ENCODE assay signal across 8 mouse cellular contexts in the genomic region with DNA sequence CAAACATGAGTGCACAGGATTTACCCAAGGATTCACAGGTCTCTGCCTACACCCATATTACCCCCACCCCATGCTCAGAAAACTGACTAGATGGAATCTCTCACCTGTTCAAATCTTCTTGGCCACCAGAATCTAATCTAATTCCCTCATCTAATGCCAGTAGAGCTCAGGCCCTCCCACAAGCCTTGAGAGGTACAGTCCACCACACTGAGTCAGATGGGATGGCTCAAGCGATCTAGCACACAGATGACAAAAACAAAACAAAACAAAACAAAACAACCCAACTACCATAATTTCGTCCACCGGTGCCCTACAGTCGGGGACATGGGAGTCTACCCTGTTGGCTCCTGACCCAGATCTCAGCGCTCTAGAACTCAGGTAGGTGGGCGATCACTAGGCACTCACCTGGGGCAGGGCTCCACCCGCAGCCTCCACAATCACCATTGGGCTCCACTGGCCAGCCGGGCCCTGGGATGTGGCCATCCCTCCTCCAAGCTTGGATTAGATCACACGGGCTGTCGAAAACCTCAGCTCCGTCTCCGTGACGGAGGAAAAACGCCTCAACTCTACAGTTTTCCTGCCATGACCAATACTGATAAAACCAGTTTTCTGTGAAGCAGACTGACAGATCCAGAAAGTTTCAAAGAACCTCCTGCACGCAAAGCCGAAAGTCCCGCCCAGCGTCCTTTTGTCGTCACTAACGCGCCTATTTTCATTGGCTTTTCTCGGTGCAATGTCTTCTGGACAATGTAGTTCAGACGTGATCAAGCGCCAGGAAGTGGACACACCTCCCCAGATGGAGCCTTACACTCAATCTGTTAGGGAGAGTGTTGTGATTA. TPM values are rescaled to one million over a fixed set of nuclear protein-coding genes. Genes with fewer than 3 reads are reported as not detected.
DNase-seq lines count a peak whose midpoint lies in the region; ATAC-seq and TF ChIP-seq lines count a peak whose summit lies in the region.
"Not testable (repeated sequence)": the region's sequence is repeated elsewhere in the genome, so short reads cannot be mapped to it uniquely, and the experiment has no call there.

Zfp772 (minus strand) TSS at position 686 of the 839 bp plus-strand sequence.

- ATAC-seq in lung, postnatal 0 days = not testable (repeated sequence)

- WGBS in lung, postnatal 0 days = 3% methylated on average over 24 of the region's 24 CpGs

- peak; percentile 14 for DNase-seq in Muller cell, postnatal 12 days (ENCODE audit: inconsistent ontology term)
- DNase-seq in cerebellum, postnatal 36 days = peak; percentile 35 to 52
- peak; percentile 24 for DNase-seq in gastrocnemius, adult 2 months
- peak; percentile 59 for DNase-seq in induced T-regulatory cell, adult 2 months (ENCODE audit: low read depth)
- peak; percentile 48 to 55 for DNase-seq in layer of hippocampus, postnatal 36 days
- peak; percentile 40 for DNase-seq in lung, postnatal 0 days (ENCODE audit: low spot score)
- peak; percentile 7 for DNase-seq in ovary, postnatal 10 days (ENCODE audit: low spot score)
- DNase-seq in thymus, postnatal 36 days = peak; percentile 45 to 54

- H3K4me1 ChIP-seq in lung, postnatal 0 days (ENCODE audit: insufficient read depth, low read depth, low read length) = not testable (repeated sequence)

- not testable (repeated sequence) for TF ChIP-seq EP300 in lung, postnatal 0 days (IDR thresholded peaks at IDR 0.05)

- intact Hi-C loops in gastrocnemius, adult 2 months (cut with DNase I) = not testable (repeated sequence)

- H3K36me3 ChIP-seq in lung, postnatal 0 days (ENCODE audit: insufficient read depth, low read length) = not testable (repeated sequence)

- peak within 1 kb of the TSS; percentile 56 for H3K4me2 ChIP-seq in lung, postnatal 0 days (replicated peaks; ENCODE audit: low read depth, low read length)

- H3K9me3 ChIP-seq in lung, postnatal 0 days (ENCODE audit: low read length) = not testable (repeated sequence)

- peak within 1 kb of the TSS; percentile 54 for H3K27ac ChIP-seq in gastrocnemius, adult 2 months
- not testable (repeated sequence) for H3K27ac ChIP-seq in lung, postnatal 0 days (ENCODE audit: low read length)

- peak within 1 kb of the TSS; percentile 75 for H3K4me3 ChIP-seq in gastrocnemius, adult 2 months
- H3K4me3 ChIP-seq in lung, postnatal 0 days (ENCODE audit: low read depth, low read length) = peak within 1 kb of the TSS; percentile 39

- H3K27me3 ChIP-seq in lung, postnatal 0 days (replicated peaks; ENCODE audit: insufficient read depth, low read length) = not testable (repeated sequence)

- not testable (repeated sequence) for TF ChIP-seq CTCF in gastrocnemius, adult 2 months (IDR thresholded peaks at IDR 0.05); lung, postnatal 0 days (IDR thresholded peaks at IDR 0.05)

- peak within 1 kb of the TSS; percentile 39; the same call in 1 of the 2 replicates for H3K9ac ChIP-seq in lung, postnatal 0 days (replicated peaks; ENCODE audit: low read depth)

RNA-seq across cellular contexts. Expression of gene Zfp772, which starts in this region (rescaled TPM):
- 1 to 10 TPM; 1.9 to 2.3 TPM for total RNA-seq in gastrocnemius, adult 2 months (2021)
- total RNA-seq in layer of hippocampus, postnatal 36 days (2021) = 1 to 10 TPM; 8.5 to 9.0 TPM
- polyA plus RNA-seq in lung, postnatal 0 days (2015; fragmentation: Nextera tagmentation; extraction: Ambion mirVana) = 3.6 and 4.0 TPM in 2 replicates

Comparison
In these comparisons a context has a peak if more than half of its experiments do, and no peak if none do; other contexts are left out.
1. DNase-seq: peak in every context shown above with its lines; median percentile 59 in induced T-regulatory cell, adult 2 months; 52 in layer of hippocampus, postnatal 36 days; 50 in thymus, postnatal 36 days; 44 in cerebellum, postnatal 36 days; 40 in lung, postnatal 0 days; 24 in gastrocnemius, adult 2 months; 14 in Muller cell, postnatal 12 days; 7 in ovary, postnatal 10 days.